Mouse (Mus musculus) adrenal gland, postnatal 10 days (tissue): Measurements from ENCODE around the gene Mcam. TPM values are rescaled to one million over a fixed set of nuclear protein-coding genes. Genes with fewer than 3 reads are reported as not detected.
"Not testable (repeated sequence)": the region's sequence is repeated elsewhere in the genome, so short reads cannot be mapped to it uniquely, and the experiment has no call there.

Source experiments
- DNase-seq: peaks from one replicate; pipeline ENCODE4 v3.0.0; 2021; ENCODE audit warnings: mixed read lengths
- total RNA-seq, 2 experiments: library from RNA; stranded (reverse); gene quantifications; 2 replicates each; pipeline ENCODE4 v1.2.3; 2021

Mcam gene
- total RNA-seq, 2 experiments from 2014 or later = 85.0 to 114 TPM

- DNase-seq = no peak
Measured at GRCm38 (mm10) chr9:44108269-44109055, 25.8 kb upstream of the Mcam start.

GRCm38 (mm10) chr9:44109360-44110095, 24.7 kb upstream of the Mcam start:
- DNase-seq = peak; percentile 87

GRCm38 (mm10) chr9:44111909-44112308, 22.4 kb upstream of the Mcam start:
- DNase-seq = not testable (repeated sequence)

- DNase-seq = peak; percentile 96
Measured at GRCm38 (mm10) chr9:44113105-44113789, 21.0 kb upstream of the Mcam start, which contains the start of the genes Gm49380 and Rnf26. TSS of gene Gm49380 (minus strand) at chr9:44113500. TSS of gene Rnf26 (minus strand) at chr9:44113517.

- no peak for DNase-seq
Measured at GRCm38 (mm10) chr9:44114453-44114852, 19.8 kb upstream of the Mcam start.

GRCm38 (mm10) chr9:44115599-44115998, 18.7 kb upstream of the Mcam start:
- no peak for DNase-seq

- DNase-seq = no peak
Measured at GRCm38 (mm10) chr9:44116182-44116581, 18.1 kb upstream of the Mcam start.

- DNase-seq = peak; percentile 70
Measured at GRCm38 (mm10) chr9:44119011-44119410, 15.3 kb upstream of the Mcam start.

- DNase-seq = no peak
Measured at GRCm38 (mm10) chr9:44119948-44120465, 14.3 kb upstream of the Mcam start.

- no peak for DNase-seq
Measured at GRCm38 (mm10) chr9:44124317-44124716, 10.0 kb upstream of the Mcam start.

GRCm38 (mm10) chr9:44125026-44125425, 9.2 kb upstream of the Mcam start:
- DNase-seq = no peak

GRCm38 (mm10) chr9:44125546-44126428, 8.5 kb upstream of the Mcam start:
- peak; percentile 90 for DNase-seq

GRCm38 (mm10) chr9:44126746-44127145, 7.5 kb upstream of the Mcam start:
- DNase-seq = no peak

- DNase-seq = peak; percentile 45
Measured at GRCm38 (mm10) chr9:44127351-44127801, 6.9 kb upstream of the Mcam start.

GRCm38 (mm10) chr9:44129633-44130032, 4.6 kb upstream of the Mcam start:
- no peak for DNase-seq

GRCm38 (mm10) chr9:44130034-44130433, 4.2 kb upstream of the Mcam start:
- DNase-seq = peak; percentile 77

GRCm38 (mm10) chr9:44130581-44131275, 3.5 kb upstream of the Mcam start:
- DNase-seq = peak; percentile 56

- no peak for DNase-seq
Measured at GRCm38 (mm10) chr9:44131276-44131590, 3.0 kb upstream of the Mcam start.

GRCm38 (mm10) chr9:44132200-44132599, 2.1 kb upstream of the Mcam start:
- no peak for DNase-seq

- no peak for DNase-seq
Measured at GRCm38 (mm10) chr9:44133287-44133686, 982 bp upstream of the Mcam start.
